Mouse (Mus musculus) liver, embryonic 11.5 days (tissue): ENCODE data around the gene Nptxr. TPM values are rescaled to one million over a fixed set of nuclear protein-coding genes. Genes with fewer than 3 reads are reported as not detected.

ENCODE experiments used
- ATAC-seq: fragments of 200-750 bp; cut with Nextera tagmentation; replicated peaks from 2 replicates; pipeline ENCODE4 v1.8.0; 2017; ENCODE audit warnings: moderate number of reproducible peaks, mild to moderate bottlenecking, moderate TSS enrichment, moderate library complexity; ENCODE audit not compliant: low FRiP score
- DNase-seq: peaks from one replicate; pipeline ENCODE4 v3.0.0-alpha.2; 2017; ENCODE audit warnings: low spot score
- H3K27ac ChIP-seq: fragments of 300-500 bp; sonication (generic); 2 replicates; pipeline ENCODE4 v1.5.1; 2014; ENCODE audit warnings: mild to moderate bottlenecking, low read depth, low read length, control low read depth
- H3K27me3 ChIP-seq: fragments of 300-500 bp; sonication (generic); replicated peaks from 2 replicates; pipeline ENCODE4 v1.6.1; 2014; ENCODE audit warnings: low read length, mixed read lengths; ENCODE audit not compliant: control insufficient read depth, insufficient read depth
- H3K36me3 ChIP-seq: fragments of 300-500 bp; sonication (generic); 2 replicates; pipeline ENCODE4 v1.6.1; 2014; ENCODE audit warnings: mild to moderate bottlenecking, low read length, moderate library complexity, mixed read lengths; ENCODE audit not compliant: control insufficient read depth, insufficient read depth
- H3K4me1 ChIP-seq: fragments of 300-500 bp; sonication (generic); replicated peaks from 2 replicates; pipeline ENCODE4 v1.6.1; 2014; ENCODE audit warnings: low read length, mixed read lengths; ENCODE audit not compliant: control insufficient read depth, insufficient read depth
- H3K4me2 ChIP-seq: fragments of 300-500 bp; sonication (generic); 2 replicates; pipeline ENCODE4 v1.6.1; 2014; ENCODE audit warnings: mild to moderate bottlenecking, control low read depth, moderate library complexity
- H3K4me3 ChIP-seq: fragments of 300-500 bp; sonication (generic); 2 replicates; pipeline ENCODE4 v1.5.1; 2014; ENCODE audit warnings: low read depth, low read length, control low read depth
- H3K9ac ChIP-seq: fragments of 300-500 bp; sonication (generic); 2 replicates; pipeline ENCODE4 v1.6.1; 2014; ENCODE audit warnings: low read depth, low read length, control low read depth
- H3K9me3 ChIP-seq: fragments of 300-500 bp; sonication (generic); 2 replicates; pipeline ENCODE4 v1.6.1; 2016; ENCODE audit warnings: low read length, inconsistent platforms, mixed read lengths; ENCODE audit not compliant: control insufficient read depth
- WGBS: fragments of 180-500 bp; shearing (Covaris S2); extraction: QIAGEN DNeasy Blood & Tissue Kit; methylation state at CpG from one replicate; pipeline ENCODE4 v1.1.7; 2014; 5-methylcytosine and 5-hydroxymethylcytosine counted together
- polyA plus RNA-seq: library from polyadenylated mRNA; unstranded; fragments of >200 nt; fragmentation: Nextera tagmentation; extraction: Ambion mirVana; gene quantifications from 2 replicates; pipeline ENCODE4 v1.2.1, GENCODE M21; 2014

Gene Nptxr
- polyA plus RNA-seq, 1 experiment from 2014 or later = 0.43 TPM

GRCm38 (mm10) chr15:79790111-79790510, 14.5 kb downstream of the Nptxr start:
- no peak for DNase-seq
- Histone ChIP-seq H3K27ac (no peak overlapping the region), H3K27me3 (peaks cover 32% of the 10 kb centered on the region), H3K4me3 (no peak overlapping the region), H3K9me3 (no peaks in the 10 kb centered on the region), H3K36me3 (no peaks in the 10 kb centered on the region), H3K9ac (no peak overlapping the region), H3K4me1 (no peaks in the 10 kb centered on the region), H3K4me2 (no peak overlapping the region)
- WGBS = 45% methylated on average over 8 of the region's 8 CpGs
- no peak for ATAC-seq

GRCm38 (mm10) chr15:79787815-79788214, 16.8 kb downstream of the Nptxr start:
- ATAC-seq (no peak), DNase-seq (no peak)
- Histone ChIP-seq H3K9ac (no peak overlapping the region), H3K36me3 (no peaks in the 10 kb centered on the region), H3K27ac (no peak overlapping the region), H3K27me3 (peaks cover 15% of the 10 kb centered on the region), H3K9me3 (no peaks in the 10 kb centered on the region), H3K4me2 (no peak overlapping the region), H3K4me1 (no peaks in the 10 kb centered on the region), H3K4me3 (no peak overlapping the region)
- 60% methylated on average over 8 of the region's 8 CpGs for WGBS

- no peak for ATAC-seq
Measured at GRCm38 (mm10) chr15:79785056-79785455, 19.5 kb downstream of the Nptxr start.

GRCm38 (mm10) chr15:79777749-79778148, 26.8 kb downstream of the Nptxr start, which contains the start of gene Dnal4:
Gene Dnal4 (minus strand): TSS chr15:79777849.
- no peak for DNase-seq
- ATAC-seq = no peak
- H3K4me2 ChIP-seq = no peak within 1 kb of the TSS
- H3K4me1 ChIP-seq = peaks cover 3% of the 10 kb centered on the region; the same call in 1 of the 2 replicates
- H3K27ac ChIP-seq = no peak within 1 kb of the TSS
- no peaks in the 10 kb centered on the region; the same call in 1 of the 2 replicates for H3K27me3 ChIP-seq
- H3K9me3 ChIP-seq = no peaks in the 10 kb centered on the region
- H3K4me3 ChIP-seq = no peak within 1 kb of the TSS
- H3K9ac ChIP-seq = no peak within 1 kb of the TSS
- no peaks in the 10 kb centered on the region for H3K36me3 ChIP-seq

More at GRCm38 (mm10) chr15:79785056-79785455, 19.5 kb downstream of the Nptxr start:
- WGBS = 59% methylated on average over 1 of the region's 1 CpGs
- no peaks in the 10 kb centered on the region for H3K36me3 ChIP-seq
- H3K4me1 ChIP-seq = no peaks in the 10 kb centered on the region
- DNase-seq = no peak
- no peak overlapping the region for H3K4me2 ChIP-seq
- H3K27ac ChIP-seq = no peak overlapping the region
- no peak overlapping the region for H3K9ac ChIP-seq
- H3K4me3 ChIP-seq = no peak overlapping the region
- no peaks in the 10 kb centered on the region for H3K9me3 ChIP-seq
- H3K27me3 ChIP-seq = peaks cover 5% of the 10 kb centered on the region

GRCm38 (mm10) chr15:79775662-79776061, 28.9 kb downstream of the Nptxr start:
- no peaks in the 10 kb centered on the region for H3K36me3 ChIP-seq

GRCm38 (mm10) chr15:79774117-79775027, 30.2 kb downstream of the Nptxr start:
- H3K36me3 ChIP-seq = no peaks in the 10 kb centered on the region
- H3K27me3 ChIP-seq = no peaks in the 10 kb centered on the region; the same call in 1 of the 2 replicates
- DNase-seq (peak; percentile 87), ATAC-seq (peak; percentile 99)
- H3K27ac ChIP-seq = peak overlapping the region; percentile 16; the same call in 1 of the 2 replicates
- H3K4me3 ChIP-seq = peak overlapping the region; percentile 80
- no peaks in the 10 kb centered on the region for H3K9me3 ChIP-seq
- H3K9ac ChIP-seq = peak overlapping the region; percentile 73
- H3K4me1 ChIP-seq = peaks cover 3% of the 10 kb centered on the region; the same call in 1 of the 2 replicates
- under 1% methylated on average over 49 of the region's 50 CpGs for WGBS
- H3K4me2 ChIP-seq = peak overlapping the region; percentile 72

More at GRCm38 (mm10) chr15:79775662-79776061, 28.9 kb downstream of the Nptxr start:
- H3K4me1 ChIP-seq = peaks cover 3% of the 10 kb centered on the region; the same call in 1 of the 2 replicates
- no peaks in the 10 kb centered on the region for H3K9me3 ChIP-seq
- no peak for DNase-seq
- no peak overlapping the region for H3K4me3 ChIP-seq
- WGBS = 53% methylated on average over 7 of the region's 7 CpGs
- no peak overlapping the region for H3K9ac ChIP-seq
- ATAC-seq = no peak
- H3K27ac ChIP-seq = no peak overlapping the region
- H3K4me2 ChIP-seq = no peak overlapping the region
- H3K27me3 ChIP-seq = no peaks in the 10 kb centered on the region; the same call in 1 of the 2 replicates

GRCm38 (mm10) chr15:79770629-79771240, 33.8 kb downstream of the Nptxr start:
- H3K9ac ChIP-seq = no peak overlapping the region
- H3K36me3 ChIP-seq = no peaks in the 10 kb centered on the region
- no peaks in the 10 kb centered on the region for H3K9me3 ChIP-seq
- H3K4me2 ChIP-seq = no peak overlapping the region
- no peak for DNase-seq
- H3K27me3 ChIP-seq = no peaks in the 10 kb centered on the region
- WGBS = 80% methylated on average over 21 of the region's 21 CpGs
- no peak for ATAC-seq
- no peak overlapping the region for H3K4me3 ChIP-seq
- peaks cover 3% of the 10 kb centered on the region; the same call in 1 of the 2 replicates for H3K4me1 ChIP-seq
- H3K27ac ChIP-seq = no peak overlapping the region

GRCm38 (mm10) chr15:79768302-79768701, 36.3 kb downstream of the Nptxr start:
- DNase-seq (no peak), ATAC-seq (no peak)
- no peaks in the 10 kb centered on the region; the same call in 1 of the 2 replicates for H3K36me3 ChIP-seq
- H3K27me3 ChIP-seq = no peaks in the 10 kb centered on the region
- no peaks in the 10 kb centered on the region for H3K9me3 ChIP-seq
- no peak overlapping the region for H3K4me3 ChIP-seq
- no peak overlapping the region for H3K9ac ChIP-seq
- no peak overlapping the region for H3K27ac ChIP-seq
- H3K4me2 ChIP-seq = no peak overlapping the region
- 50% methylated on average over 6 of the region's 6 CpGs for WGBS
- H3K4me1 ChIP-seq = no peaks in the 10 kb centered on the region
